Mouse (Mus musculus) MEL (cell line): ENCODE measurements around the gene Cenpp.

ENCODE experiments used
- BHLHE40 ChIP-seq: IDR thresholded peaks from 2 replicates; pipeline ENCODE4 v1.6.1; 2012; ENCODE audit warnings: low read depth, mild to moderate bottlenecking, inconsistent platforms, low read length, improper control_type of control experiment, borderline replicate concordance
- E2F4 ChIP-seq: IDR thresholded peaks from 2 replicates; pipeline ENCODE4 v1.6.1; 2011; ENCODE audit warnings: low read depth, low read length, improper control_type of control experiment, borderline replicate concordance
- GABPA ChIP-seq: IDR thresholded peaks from 2 replicates; pipeline ENCODE4 v1.6.1; 2012; ENCODE audit warnings: low read depth, mild to moderate bottlenecking, inconsistent platforms, low read length, improper control_type of control experiment, moderate library complexity
- GATA1 ChIP-seq: IDR thresholded peaks from 2 replicates; pipeline ENCODE4 v1.6.1; 2011; ENCODE audit warnings: low read depth, low read length, improper control_type of control experiment
- HCFC1 ChIP-seq: IDR thresholded peaks from 2 replicates; pipeline ENCODE4 v1.6.1; 2012; ENCODE audit warnings: low read depth, mild to moderate bottlenecking, inconsistent platforms, low read length, improper control_type of control experiment, moderate library complexity
- MAX ChIP-seq: IDR thresholded peaks from 2 replicates; pipeline ENCODE4 v1.6.1; 2011; ENCODE audit warnings: low read length, improper control_type of control experiment
- MXI1 ChIP-seq: IDR thresholded peaks from 2 replicates; pipeline ENCODE4 v1.6.1; 2011; ENCODE audit warnings: mild to moderate bottlenecking, low read depth, low read length, improper control_type of control experiment
- NELFE ChIP-seq: IDR thresholded peaks from 2 replicates; pipeline ENCODE4 v1.6.1; 2011; ENCODE audit warnings: low read depth, low read length, improper control_type of control experiment
- POLR2A ChIP-seq, 2 experiments: IDR thresholded peaks; 2 replicates each; pipeline ENCODE4 v1.6.1; 2011 to 2012; ENCODE audit warnings: low read length in 2 of 2, mild to moderate bottlenecking in 2 of 2, control low read depth in 1 of 2, improper control_type of control experiment in 1 of 2, low read depth in 1 of 2, moderate library complexity in 1 of 2; ENCODE audit not compliant: control insufficient read depth in 1 of 2, insufficient read depth in 1 of 2, poor library complexity in 1 of 2
- TCF12 ChIP-seq: IDR thresholded peaks from 2 replicates; pipeline ENCODE4 v1.6.1; 2014; ENCODE audit warnings: low read depth, mild to moderate bottlenecking, inconsistent platforms, low read length, improper control_type of control experiment, moderate library complexity
- UBTF ChIP-seq: IDR thresholded peaks from 2 replicates; pipeline ENCODE4 v1.6.1; 2012; ENCODE audit warnings: low read depth, mild to moderate bottlenecking, inconsistent platforms, low read length, improper control_type of control experiment, moderate library complexity, borderline replicate concordance; ENCODE audit not compliant: insufficient read depth
- USF2 ChIP-seq, 2 experiments: IDR thresholded peaks; 2 replicates each; pipeline ENCODE4 v1.6.1; 2011 to 2012; ENCODE audit warnings: improper control_type of control experiment in 2 of 2, low read length in 2 of 2, borderline replicate concordance in 1 of 2, inconsistent platforms in 1 of 2, low read depth in 1 of 2, mild to moderate bottlenecking in 1 of 2; ENCODE audit not compliant: insufficient read depth in 1 of 2
- ZC3H11A ChIP-seq: IDR thresholded peaks from 2 replicates; pipeline ENCODE4 v1.6.1; 2012; ENCODE audit warnings: low read depth, mild to moderate bottlenecking, inconsistent platforms, low read length, improper control_type of control experiment

DNA sequence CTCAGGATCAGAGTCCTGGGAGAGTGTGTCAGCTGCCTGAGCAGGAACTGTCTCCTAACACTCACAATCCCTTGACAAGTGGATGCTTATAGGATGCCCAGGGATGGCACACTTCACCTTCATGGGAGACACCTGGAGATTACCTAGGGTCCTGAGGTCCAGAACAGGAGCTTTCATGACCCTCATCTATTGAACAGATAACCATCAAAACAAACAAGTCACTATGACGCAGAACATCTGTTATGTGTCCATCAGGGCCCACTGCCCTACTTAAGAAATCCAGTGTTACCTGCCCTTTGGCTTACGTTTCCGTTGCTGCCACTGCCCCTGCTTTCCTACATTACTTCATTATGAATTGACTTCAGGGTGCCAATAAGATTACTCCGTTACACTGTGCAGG is 146.8 kb downstream of the Cenpp start:
- TF ChIP-seq GATA1, result no peak
- TF ChIP-seq E2F4, result no peak
- TF ChIP-seq TCF12, result no peak
- TF ChIP-seq MAX, result no peak
- TF ChIP-seq MXI1, result no peak
- TF ChIP-seq BHLHE40, result no peak
- TF ChIP-seq POLR2A (IDR thresholded peaks at IDR 0.05; ENCODE audit: control insufficient read depth in 1 of 2, insufficient read depth in 1 of 2, low read depth in 1 of 2, low read length in 2 of 2, poor library complexity in 1 of 2), result no peak
- TF ChIP-seq GABPA, result no peak
- TF ChIP-seq NELFE, result no peak
- no peak for TF ChIP-seq HCFC1
- TF ChIP-seq ZC3H11A, result no peak
- no peak for TF ChIP-seq USF2 (IDR thresholded peaks at IDR 0.05; ENCODE audit: borderline replicate concordance in 1 of 2, insufficient read depth in 1 of 2, low read depth in 1 of 2, low read length in 2 of 2)
- no peak for TF ChIP-seq UBTF
